Mouse (Mus musculus) heart, adult 2 months (tissue): ENCODE data around the gene Ftsj3.

ENCODE experiments used
- CTCF ChIP-seq: fragments of 200-600 bp; IDR thresholded peaks from 2 replicates; pipeline ENCODE4 v1.8.1; 2022; ENCODE audit warnings: antibody characterized with exemption, mild to moderate bottlenecking, moderate library complexity
- EP300 ChIP-seq: fragments of 200-500 bp; IDR thresholded peaks from 2 replicates; pipeline ENCODE4 v1.6.1; 2011; ENCODE audit warnings: low read depth, low read length, control low read depth; ENCODE audit not compliant: insufficient read depth

DNA sequence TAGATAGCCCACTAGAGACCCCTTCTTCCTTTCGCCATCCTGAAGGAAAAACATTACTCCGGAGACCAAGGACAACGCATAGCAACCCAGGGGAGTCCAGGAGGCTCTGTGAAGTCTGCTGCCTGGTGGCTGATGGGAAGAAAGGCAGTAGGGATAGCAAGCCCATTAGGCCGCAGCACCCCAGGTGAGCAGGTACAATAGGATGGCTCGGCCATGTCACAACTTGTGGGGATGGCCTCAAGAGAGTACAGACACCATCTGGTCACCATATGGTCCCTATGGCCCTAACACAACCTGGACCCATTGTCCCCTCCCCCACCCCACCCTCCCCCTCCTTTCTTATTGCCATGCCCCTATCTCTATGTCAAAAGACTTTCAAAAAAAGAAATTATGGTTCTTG lies 12.0 kb upstream of the Ftsj3 start:
- TF ChIP-seq EP300, result no peak
- TF ChIP-seq CTCF, result no peak
